Mouse (Mus musculus) kidney, adult 2 months (tissue): ENCODE measurements around the gene Mrpl42.

Source experiments
- CTCF ChIP-seq: fragments of 200-500 bp; conservative IDR thresholded peaks from 2 replicates; pipeline ENCODE4 v1.5.1; 2011; ENCODE audit warnings: low read depth, mild to moderate bottlenecking, control low read depth, low read length, moderate library complexity, mixed read lengths; ENCODE audit not compliant: insufficient read depth, insufficient read length
- POLR2A ChIP-seq: fragments of 200-500 bp; IDR thresholded peaks from one replicate; pipeline ENCODE4 v1.6.1; 2011; ENCODE audit warnings: low read depth, low read length, control low read depth

DNA sequence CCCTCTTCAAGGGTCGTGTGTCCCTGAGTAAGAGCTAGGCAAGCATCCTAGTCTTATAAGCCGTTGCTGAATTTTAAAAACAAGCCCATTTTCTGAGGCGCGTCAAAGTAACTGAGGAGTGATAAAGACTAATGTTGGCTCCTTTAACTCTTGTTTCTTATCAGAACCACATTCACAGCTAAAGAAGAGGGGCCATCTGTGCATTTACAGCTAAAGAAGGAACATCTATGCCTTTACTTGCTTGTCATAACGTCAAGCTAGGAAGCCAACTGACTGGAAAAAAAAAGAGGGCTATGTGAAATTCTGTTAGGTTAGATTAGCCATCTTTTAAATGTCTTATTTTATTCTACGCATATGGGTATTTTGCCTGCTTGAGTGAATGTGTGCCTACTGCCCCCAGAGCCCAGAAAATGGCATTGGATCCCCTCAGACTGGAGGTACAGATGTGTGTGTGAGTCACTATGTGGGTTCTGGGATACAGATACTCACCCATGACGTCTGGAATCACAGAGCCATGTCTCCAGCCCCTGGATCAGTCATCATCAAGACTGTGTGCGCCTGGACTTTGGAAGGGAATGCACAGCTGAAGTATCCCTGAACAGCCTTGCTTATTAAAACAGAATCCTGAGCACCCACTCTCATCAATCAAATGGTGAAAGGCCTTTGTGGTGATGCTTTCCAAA, 44.2 kb downstream of the Mrpl42 start:
- TF ChIP-seq CTCF (no peak), POLR2A (no peak)
